Mouse (Mus musculus) kidney, postnatal 10 days (tissue): Measurements from ENCODE around the gene Yaf2.

Source experiments
- DNase-seq: peaks from one replicate; pipeline ENCODE4 v3.0.0; 2021; ENCODE audit warnings: mixed read lengths

Gene Yaf2

DNA sequence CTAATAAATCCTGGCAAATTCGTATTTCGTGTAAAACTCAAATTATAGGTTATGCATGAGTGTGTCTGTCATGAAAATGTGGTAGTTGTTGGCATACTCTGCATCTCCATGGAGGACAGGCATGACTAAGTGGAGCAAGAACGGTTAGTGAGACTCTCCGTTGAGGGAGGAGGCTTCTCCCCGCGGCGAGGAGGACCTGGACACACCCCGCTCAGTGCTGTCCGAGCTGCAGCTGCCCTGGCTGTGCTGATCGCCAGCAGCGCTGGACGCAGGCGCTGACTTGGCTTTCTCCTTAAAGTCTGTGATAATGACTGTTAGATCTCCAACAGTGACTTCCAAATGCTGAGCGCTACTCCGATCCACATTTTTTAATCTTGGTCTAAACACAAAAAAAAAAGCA lies 51.5 kb downstream of the Yaf2 start:
- no peak for DNase-seq

DNA sequence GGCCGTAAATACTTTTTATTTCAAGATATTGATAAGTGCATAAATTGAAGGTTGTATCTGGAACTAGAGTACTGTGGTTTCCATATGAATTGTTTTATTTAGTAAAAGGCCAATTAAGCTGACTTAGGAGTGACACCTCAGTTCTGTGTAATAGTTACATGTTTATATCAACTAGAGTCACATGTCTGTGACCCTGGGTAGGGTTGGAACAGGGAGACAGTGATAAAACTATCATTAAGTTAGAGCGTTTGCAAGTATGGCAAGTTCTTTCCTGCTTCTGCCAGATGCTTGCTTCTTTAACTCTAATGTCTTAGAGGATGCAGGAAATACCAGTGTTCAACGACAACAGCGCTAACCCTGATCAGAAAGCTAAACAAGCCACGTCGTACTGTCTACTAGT lies 52.4 kb downstream of the Yaf2 start:
- DNase-seq: no peak

DNA sequence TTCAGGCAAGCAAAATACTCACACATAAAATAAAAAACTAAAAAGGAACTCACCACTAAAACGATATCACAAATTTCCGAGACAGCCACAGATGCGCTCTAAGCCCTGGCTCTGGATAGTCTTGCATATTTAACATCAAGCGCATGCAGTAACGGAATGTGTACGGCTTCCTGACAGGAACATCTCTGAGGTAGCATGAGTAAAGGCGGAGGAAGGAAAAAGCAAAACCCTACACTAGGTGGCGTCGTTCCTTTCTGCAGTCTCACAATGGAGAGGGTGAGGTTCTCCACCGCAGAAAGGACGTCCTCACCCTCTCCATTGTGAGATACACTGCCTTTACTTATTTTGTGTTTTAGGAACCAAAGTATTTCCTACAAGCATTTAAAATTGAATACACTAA lies 53.4 kb downstream of the Yaf2 start:
- DNase-seq: peak; percentile 35

DNA sequence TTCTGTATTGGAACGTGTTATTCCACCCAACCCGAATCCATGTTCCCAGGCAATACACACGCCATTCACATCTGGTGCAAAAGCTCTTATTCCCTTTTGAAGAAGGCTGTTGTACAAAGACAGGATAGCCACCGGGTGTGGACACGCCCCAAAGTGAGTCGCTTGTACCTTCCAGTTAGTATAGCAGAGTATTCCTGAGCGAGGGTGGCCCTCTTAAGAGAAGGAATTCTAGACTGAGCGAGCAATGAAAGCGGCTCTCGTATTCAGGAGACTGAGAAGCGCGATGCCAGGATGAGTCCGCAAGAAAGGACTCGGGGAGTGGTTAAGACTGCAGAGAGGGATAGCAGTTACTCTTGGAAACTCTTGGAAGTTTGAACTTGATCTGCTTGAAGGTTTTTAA lies 60.5 kb downstream of the Yaf2 start:
- DNase-seq: peak; percentile 32

DNA sequence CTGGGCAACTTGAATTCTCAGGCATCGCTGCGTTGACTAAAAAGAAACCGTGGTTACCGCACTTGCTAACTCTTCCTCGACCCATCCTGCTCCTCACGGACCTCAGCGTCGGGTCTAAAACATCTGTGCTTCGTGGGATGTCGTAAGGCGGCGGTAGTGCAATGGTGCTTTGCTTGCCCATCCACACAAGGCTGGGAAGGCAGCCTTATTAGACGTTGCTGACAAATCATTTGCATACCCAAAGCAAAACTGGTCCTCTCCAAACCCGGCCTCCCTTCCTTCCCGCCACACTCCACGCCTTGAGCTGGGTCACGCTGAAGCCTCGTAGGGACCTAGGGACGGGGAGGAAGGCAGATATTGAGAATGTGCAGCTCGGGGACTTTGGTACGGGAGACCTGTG lies 61.1 kb downstream of the Yaf2 start:
- peak; percentile 60 for DNase-seq

DNA sequence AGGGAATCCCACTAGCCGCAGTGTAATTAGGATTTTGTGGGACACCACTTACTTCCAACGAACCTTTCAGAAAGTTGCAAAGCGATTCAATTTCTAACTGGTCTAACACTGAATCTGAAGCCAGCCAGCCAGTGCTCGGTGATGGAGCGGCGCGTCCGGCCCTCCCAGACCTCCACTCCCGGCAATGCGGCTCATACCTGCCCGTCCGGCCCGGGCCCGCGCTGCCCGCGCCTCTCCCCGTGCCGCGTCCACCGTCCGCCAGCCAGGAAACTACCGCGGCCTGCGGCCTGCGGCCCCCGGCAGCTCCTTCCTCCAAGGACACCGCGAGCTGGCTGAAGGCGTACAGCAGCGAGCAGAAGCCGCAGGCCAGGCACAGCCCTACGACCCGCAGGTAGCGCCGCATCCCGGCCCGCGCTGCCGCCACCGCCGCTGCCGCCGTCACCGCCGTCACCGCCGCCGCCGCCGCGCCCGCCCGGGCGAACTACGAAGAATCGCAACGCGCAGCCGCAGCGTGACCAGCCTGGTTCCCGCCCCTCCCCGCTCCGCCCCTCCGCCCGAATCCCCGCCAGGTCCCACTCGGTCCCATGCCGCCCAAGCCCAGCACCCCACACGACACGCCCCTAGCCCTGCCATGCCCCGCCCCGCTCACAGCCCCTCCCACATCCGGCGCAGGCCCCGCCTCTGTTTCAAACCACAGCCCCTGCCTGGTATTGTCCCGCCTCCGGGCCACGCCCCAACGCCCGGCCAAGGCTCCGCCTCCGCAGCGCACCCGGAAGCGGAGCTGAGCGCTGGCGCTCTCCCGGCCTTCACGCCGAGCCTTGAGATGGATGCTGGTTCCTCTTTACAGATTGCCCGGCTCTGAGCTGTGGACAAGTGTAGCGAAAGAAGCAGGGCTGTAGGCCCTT lies 61.8 kb downstream of the Yaf2 start, which contains the start of gene Gxylt1:
Gene Gxylt1, minus strand, starts transcription at position 501 of the 905 bp plus-strand sequence.
- DNase-seq: peak; percentile 100

DNA sequence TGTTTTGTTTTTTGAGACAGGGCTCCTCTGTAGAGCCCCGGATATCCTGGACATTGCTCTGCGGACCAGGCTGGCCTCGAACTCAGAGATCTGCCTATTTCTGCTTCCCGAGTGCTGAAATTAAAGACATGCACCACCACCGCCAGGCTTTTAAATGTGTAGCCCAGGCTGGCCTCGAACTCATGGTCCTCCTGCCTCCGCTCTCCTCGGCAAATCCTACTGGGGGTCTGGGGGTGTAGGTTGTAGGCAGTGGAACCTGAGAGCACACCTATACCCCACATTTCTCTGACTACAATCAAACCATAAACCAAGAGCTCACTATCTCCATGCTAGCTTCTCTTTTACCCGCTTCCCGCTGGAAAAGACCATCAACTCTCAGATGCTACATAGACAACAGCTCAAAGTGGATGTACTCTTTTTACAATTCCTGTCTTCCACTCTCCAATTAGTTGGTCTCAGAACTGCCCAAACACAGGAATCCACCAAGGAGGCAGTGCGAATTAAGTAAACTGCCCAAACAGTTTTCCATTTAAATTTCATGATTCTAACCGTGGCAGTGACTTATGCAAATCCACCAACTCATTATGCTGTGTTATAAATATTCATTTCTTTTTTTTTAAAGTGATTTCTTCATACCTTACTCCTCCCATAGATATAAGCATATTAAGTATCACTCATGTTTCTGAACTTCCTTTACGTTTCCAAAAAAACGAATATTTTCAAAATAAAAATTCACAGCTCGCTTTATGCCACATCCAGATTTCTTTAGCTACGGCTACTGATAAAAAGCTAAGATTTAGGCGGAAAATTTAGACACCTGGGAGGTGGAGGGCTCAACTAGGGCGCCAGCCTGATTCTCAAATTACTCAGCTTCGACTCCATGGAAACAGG lies 62.7 kb downstream of the Yaf2 start:
- no peak for DNase-seq

DNA sequence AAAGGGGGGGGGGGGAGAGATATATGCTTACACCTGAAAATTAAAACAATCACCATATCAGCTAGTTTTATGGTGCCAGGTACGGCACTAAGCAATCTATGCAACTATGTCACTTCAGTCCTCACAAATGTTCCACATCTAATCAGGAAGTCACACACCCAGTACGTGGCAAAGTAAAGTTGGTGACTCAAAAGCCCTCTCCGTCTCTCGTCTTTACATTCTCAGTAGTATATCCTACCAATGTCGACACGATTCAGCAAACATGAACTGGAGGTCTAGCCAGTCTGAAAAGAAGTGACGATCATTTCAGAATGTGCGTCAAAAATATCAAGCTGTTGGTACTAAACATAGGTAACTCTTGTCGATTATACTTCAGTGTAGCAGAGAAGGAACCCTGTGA lies 63.8 kb downstream of the Yaf2 start:
- no peak for DNase-seq

DNA sequence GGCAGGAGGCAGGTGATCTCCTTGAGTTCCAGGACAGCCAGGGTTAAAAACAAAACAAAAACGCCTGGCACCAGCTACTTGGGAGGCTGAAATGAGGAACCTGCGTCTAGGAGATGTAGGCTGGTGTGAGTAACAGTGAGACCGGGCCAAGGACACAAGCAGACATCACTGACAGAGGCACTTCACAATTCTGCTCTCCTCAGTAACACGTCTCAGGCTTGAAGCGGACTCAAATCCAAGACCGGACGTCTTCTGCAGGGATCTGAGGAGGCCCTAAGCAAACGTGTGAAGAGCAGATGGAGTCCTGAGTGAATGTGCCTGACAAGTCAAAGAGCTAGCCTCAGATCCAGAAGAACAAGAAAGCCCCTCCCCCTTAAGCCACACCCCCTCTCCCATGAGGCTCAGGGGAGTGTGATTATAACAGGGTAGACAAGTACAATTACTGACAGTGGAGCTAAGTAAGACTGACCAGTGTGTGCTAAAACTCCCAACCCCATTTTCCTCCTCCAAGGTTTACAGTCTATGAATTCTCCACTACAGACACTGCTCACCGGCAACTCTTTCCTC lies 66.4 kb downstream of the Yaf2 start:
- no peak for DNase-seq

DNA sequence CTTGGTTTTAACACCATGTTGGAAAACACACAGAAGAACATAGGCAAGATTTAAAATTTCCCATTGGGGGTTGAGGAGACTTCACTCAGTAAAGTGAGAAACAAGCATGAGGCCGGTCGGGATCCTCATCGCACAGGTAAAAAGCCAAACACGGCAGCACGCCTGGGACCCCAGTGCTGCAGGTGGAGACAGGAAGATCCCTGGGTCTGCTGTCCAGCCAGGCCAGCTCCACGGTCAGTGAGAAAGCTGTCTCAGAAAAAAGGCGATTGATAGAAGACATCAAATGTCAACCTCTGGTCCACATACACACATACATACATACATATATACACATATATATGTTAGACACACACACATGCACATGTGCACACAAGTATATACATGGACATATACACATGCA lies 67.2 kb downstream of the Yaf2 start:
- no peak for DNase-seq

DNA sequence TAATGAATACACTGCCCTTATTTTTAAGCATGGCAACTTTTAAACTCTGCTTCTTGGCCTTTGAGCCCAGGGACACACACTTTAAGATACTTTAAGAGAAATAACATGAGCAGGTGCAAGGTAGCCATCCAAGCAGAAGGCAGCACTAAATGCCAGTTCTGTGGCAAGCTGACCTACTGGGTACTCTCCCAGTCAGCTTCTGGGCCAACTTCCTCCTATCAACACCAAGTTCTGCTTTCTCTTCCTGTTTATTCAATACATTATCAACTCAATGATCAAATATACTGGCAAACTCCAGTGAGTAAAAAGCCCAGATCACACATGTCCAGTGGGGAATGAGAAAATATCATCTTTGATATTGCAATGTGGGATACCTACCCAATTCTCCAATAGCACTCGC lies 68.7 kb downstream of the Yaf2 start:
- DNase-seq: no peak

DNA sequence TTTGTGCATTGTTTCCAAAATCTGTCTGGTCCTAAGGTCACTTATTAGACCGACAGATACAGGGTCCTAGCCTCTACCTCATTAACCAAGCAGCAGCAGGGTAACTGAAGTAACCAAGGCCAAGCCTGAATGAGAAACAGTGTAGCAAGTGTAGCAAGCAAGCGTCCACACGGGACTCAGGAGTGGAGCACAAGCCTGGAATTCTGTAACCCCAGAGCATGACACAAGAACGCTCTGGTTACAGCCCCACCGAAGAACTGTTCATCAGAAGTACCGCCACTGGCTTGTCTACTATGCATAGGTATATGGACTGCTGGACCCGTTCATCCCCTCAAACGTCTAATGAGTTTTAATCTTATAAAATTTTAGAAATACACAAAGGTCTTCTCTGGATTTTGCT lies 69.3 kb downstream of the Yaf2 start:
- DNase-seq: no peak

DNA sequence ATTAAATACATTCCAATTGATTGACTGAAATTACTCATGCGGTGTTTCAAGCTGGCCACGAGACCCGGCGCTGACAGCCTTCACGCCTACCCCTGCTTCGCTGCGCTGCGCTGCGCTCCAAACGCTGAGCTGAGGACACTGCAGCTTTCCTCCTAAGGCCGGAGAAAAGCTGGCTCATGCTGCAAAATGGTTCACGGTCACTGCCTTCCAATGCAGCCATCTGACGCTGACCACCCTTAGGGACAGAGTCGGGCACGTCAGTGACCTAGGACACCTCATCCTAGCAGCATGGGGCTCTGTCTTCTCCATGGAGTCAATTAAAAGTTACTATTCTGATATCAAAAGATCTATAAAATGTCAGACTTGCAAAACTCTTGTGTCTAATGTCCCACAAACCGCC lies 70.4 kb downstream of the Yaf2 start:
- no peak for DNase-seq

DNA sequence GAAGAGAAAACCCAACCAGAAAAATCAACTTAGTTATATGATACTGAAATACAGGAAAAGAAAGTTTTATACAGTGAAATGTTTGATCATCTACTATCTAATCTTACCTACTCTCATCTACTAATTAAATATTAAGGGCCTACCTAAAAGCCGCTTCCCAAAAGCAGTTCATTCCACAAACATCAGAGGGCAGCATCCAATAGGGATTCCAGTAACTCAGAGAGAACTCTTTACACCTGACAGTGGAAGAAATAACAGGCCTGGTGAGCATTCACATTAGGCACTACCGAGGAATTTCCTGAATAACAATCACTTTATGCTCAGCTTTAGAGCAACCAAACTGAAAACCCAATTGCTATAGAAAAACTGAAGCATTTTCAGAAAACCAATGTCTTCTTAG lies 71.0 kb downstream of the Yaf2 start:
- DNase-seq: peak; percentile 78

DNA sequence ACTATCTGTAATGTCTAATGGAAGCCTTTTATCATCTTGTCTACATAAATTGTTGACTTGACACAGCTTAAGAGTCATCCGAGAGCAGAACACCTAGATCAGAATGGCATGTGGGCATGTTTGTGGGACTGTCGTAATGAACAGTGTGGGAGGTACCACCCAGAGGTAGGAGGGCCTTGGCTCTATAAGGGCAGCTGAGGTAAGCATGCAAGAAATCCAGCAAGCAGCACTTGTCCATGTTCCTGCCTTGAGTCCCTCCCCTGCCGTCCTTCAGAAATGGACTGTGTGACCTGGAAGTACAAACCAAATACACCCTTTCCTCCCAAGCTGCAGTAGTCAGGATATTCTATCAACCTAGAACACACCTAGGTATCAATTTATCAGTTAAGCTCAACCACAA lies 71.5 kb downstream of the Yaf2 start:
- no peak for DNase-seq

DNA sequence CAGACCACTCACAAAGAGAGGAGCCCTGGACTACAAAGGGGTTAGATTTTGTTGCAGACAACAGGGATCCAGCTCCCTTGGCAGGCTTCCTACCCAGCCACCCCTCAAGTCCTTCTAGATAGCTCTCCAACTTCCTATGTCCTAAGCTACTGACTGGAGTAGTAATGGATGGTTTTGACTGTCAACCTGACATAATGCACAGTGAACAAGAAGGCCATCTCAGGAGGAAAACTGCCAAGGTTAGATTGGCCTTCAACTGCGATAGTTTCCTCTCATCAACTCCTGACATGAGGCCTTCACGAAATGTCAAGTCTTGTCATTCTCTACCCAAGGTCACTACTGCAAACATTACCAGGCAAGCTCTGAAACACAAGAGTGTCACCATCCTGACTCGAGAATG lies 72.5 kb downstream of the Yaf2 start:
- DNase-seq: no peak

DNA sequence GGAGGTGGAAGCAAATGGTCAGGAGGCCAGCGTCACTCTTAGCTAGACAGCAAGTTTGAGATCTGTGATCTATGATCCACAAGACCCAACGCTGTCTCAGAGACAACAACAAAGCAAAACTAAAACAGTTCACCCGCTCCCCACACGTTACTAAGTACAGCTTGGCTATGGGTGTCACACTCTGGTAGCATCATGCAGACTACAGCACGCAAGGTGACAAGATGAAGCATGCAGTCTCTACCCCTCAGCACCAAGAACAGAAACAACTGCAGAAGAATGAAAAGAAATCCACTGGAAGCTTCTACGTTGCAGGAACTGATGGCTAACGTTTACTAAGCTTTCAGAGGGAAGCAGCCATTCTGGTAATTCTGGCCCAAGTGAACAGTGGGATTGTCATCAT lies 73.2 kb downstream of the Yaf2 start:
- DNase-seq: no peak

DNA sequence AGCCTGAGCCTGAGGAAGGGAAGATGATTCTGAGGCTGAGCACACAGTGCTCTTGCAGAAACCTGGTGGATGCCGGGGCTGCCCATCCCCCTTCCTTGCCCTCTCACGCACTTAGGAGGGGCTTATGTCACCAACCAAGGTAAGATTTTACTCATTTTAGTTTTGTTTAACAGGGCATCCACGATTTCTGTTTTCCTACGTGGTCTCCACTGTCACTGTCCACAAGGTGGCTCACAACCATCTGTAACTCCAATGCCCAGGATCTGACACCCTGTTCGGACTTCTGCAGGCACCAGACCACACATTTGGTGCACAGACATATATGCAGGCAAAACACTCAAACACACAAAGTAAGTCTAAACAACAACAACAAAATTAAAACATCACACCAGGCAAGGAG lies 73.9 kb downstream of the Yaf2 start:
- peak; percentile 24 for DNase-seq

DNA sequence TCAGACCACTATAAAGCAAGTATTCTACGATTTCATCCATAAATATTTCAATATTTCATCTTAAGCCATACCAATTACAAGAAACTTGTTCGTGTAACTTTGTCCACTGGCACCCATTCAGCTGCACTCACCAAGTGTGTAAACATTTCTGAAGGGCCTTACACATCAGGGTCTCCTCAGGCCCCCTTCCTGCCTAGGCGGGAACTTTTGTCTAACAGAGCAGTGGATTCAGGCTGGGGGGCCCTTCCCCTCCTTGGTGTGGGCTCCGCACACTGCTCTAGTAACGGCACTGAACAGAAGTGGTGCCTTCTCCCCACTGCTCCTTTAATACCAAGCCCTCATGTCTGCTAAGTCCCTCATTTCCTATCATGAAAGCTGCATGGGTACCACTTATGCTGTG lies 74.5 kb downstream of the Yaf2 start:
- no peak for DNase-seq

DNA sequence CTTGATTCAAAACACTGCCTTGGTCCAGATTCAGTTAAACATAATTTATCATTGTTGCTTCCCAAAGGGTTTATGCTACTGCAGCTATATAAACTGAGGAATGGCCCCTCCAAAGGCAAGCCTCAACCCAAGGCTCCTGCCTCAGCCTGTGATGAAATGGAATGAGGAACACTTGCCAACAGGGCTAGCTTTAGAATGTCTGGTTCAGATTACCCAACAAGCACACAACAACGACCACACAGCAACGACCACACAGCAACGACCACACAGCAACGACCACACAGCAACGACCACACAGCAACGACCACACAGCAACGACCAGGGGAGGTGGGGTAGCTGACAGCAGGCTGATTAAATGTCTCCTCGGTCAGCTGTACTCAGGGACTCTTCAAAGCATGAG lies 76.8 kb downstream of the Yaf2 start:
- DNase-seq: no peak

DNA sequence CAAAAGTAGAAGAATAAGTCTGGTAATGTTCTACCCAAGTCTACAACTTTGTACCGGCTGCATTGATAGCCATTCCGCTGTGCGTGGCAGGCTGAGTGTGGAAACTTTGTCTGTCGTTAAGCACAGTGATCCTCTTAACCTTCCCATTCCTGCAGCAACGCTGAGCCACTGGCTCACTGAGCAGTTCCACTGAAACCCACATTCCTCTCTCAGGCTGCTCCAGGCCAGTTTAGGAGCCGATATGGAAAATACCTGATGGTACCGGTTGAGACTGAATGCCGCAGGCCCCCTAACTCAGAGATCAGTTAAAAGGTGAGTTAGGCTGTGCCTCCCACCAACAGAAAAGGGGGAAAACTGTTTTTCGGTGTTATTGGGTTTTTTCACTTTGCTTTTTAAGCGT lies 81.4 kb downstream of the Yaf2 start:
- no peak for DNase-seq

DNA sequence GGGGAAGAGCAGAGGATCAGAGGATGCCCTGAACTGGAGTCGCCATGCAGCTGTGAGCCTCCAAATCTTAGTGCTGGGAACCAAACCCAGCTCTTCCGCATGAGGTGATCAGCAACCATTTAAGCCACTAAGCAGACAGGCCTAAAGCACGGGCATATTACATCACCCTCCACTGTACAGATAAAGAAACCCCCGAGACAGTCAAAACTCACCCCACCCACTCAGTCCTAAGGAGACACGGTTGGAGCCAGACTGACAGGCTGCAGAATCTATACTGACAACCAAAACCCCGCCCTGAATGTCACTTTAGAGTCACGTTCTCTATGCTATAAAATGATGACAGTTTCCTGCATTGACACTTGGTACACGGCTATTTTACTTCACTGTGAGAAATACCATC lies 83.6 kb downstream of the Yaf2 start:
- no peak for DNase-seq

DNA sequence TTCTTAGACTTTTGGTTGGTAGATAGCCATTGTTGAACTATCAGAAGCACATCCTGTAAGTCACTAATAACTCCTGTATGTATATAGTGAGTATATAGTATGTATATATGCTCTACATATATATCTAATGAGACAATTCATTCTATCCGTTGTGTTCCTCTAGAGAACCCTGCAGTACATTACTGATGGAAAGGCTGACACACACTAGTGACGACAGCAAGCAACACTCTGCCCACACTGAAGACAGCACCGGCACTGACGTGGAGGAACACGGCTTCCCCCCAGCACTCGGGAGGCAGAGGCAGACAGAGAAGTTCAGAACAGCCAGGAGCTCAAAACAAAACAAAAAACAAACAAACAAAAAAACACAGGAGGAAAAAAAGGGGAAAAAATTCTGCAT lies 84.3 kb downstream of the Yaf2 start:
- DNase-seq: no peak
